Mouse (Mus musculus): Measurements from ENCODE around the gene Bmp2k. TPM values are rescaled to one million over a fixed set of nuclear protein-coding genes. Genes with fewer than 3 reads are reported as not detected.
A peak's percentile ranks its signal among the peaks of the same experiment; 100 is the strongest.

Gene Bmp2k
- polyA plus RNA-seq, 1 experiment from 2014 or later: 13.4 TPM

DNA sequence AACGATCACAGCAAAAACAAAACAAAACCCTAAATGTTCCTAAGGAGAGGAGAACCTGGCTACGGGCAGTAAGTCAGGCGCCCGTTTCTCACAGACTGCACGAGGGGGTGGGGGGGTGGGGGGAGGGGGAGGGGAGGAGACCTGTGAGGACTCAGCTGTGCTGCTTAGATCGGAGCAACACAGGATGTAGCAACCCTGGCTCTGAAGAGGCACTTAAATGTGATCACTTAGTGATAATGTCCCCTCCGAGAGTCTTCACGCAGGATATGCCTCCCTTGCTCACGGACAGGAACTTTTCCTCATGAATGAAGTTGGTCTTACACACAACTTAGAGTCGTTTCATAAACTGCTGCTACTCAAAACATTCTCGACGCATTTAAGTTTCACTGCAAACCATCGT is 97.8 kb downstream of the Bmp2k start:
- Histone ChIP-seq H3K27me3 (no peaks in the 10 kb centered on the region), H3K36me3 (peaks cover 11% of the 10 kb centered on the region), H3K9me3 (no peaks in the 10 kb centered on the region), H3K27ac (no peak overlapping the region), H3K4me2 (no peak overlapping the region), H3K4me1 (no peaks in the 10 kb centered on the region), H3K4me3 (no peak overlapping the region), H3K9ac (no peak overlapping the region)
- 51% methylated on average over 13 of the region's 13 CpGs for WGBS
- ATAC-seq (ENCODE audit: insufficient number of reproducible peaks, low FRiP score, low TSS enrichment, low read depth): no peak

DNA sequence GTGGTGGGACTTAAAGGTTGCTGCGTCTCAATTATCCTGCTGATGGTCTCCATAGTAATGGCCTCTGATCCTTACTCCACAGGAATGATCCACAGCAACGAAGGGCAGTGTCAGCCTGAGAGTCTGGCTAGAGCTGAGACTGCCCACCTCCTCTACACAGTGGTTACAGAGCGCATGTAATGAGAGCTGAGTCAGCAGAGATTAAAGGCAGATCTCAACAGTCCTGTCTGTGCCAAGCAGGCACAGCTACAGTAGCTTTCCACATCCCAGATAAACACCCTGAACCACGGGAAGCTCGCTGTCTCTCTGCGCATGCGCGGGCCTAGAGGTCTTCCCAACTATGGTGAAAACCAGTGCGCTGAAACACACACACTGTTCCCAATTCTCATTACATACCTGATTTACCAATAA is 100.1 kb downstream of the Bmp2k start:
- H3K36me3 ChIP-seq: peaks cover 12% of the 10 kb centered on the region
- no peaks in the 10 kb centered on the region for H3K4me1 ChIP-seq
- 68% methylated on average over 9 of the region's 9 CpGs for WGBS
- H3K9me3 ChIP-seq: no peaks in the 10 kb centered on the region
- no peak overlapping the region for H3K4me2 ChIP-seq
- no peaks in the 10 kb centered on the region for H3K27me3 ChIP-seq
- H3K27ac ChIP-seq: no peak overlapping the region
- no peak overlapping the region for H3K4me3 ChIP-seq
- no peak overlapping the region for H3K9ac ChIP-seq
- ATAC-seq (ENCODE audit: insufficient number of reproducible peaks, low FRiP score, low TSS enrichment, low read depth): no peak

DNA sequence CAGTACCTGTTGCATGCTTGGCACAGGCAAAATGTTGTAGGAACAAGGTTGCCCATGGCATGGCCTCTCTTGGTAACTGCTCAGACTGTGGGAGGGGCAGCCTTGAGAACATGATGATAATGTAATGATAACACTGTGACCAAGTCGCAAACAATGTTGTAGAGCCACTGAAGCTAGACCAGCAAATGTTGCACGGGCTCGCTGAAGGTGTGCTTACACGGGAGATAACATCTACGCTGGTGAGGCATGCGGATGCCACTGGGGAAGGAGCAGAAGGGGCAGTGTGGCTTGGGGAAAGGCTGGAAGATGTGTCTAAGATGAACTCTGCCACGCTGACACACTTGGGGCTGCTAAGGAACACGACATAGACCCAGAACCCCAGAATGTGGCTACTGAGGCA is 102.5 kb downstream of the Bmp2k start:
- Histone ChIP-seq H3K4me3 (no peak overlapping the region), H3K36me3 (peaks cover 14% of the 10 kb centered on the region), H3K4me2 (no peak overlapping the region), H3K9me3 (no peaks in the 10 kb centered on the region), H3K27me3 (no peaks in the 10 kb centered on the region), H3K9ac (no peak overlapping the region), H3K4me1 (no peaks in the 10 kb centered on the region), H3K27ac (no peak overlapping the region)
- no peak for ATAC-seq (ENCODE audit: insufficient number of reproducible peaks, low FRiP score, low TSS enrichment, low read depth)
- WGBS: 84% methylated on average over 8 of the region's 8 CpGs

DNA sequence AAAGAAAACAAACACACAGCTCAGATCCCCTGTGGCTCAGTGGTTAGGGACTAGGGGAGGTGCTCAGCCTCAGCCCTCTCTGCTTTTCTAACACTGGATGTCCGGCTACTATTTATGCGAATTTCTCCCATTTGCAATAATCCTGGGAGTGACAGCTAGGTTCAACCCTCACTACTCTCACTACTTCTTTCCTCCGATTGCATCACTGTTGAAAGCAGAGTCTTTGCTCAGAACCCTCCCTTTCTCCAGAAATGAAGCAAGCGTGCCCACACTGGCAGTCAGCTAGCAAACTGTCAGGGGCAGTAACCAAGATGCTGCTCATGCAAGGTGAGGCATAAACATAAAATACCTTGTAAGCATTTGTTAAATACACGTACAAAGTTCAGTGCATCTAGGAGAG is 110.8 kb downstream of the Bmp2k start:
- no peak overlapping the region for H3K4me3 ChIP-seq
- 0 out of 2 replicates have a peak, but pooled peaks cover 3% of the 10 kb centered on the region for H3K36me3 ChIP-seq
- no peaks in the 10 kb centered on the region for H3K9me3 ChIP-seq
- peaks cover 12% of the 10 kb centered on the region for H3K4me1 ChIP-seq
- no peak overlapping the region for H3K4me2 ChIP-seq
- ATAC-seq (ENCODE audit: insufficient number of reproducible peaks, low FRiP score, low TSS enrichment, low read depth): no peak
- no peaks in the 10 kb centered on the region for H3K27me3 ChIP-seq
- H3K27ac ChIP-seq: no peak overlapping the region
- WGBS: 86% methylated on average over 5 of the region's 5 CpGs
- no peak overlapping the region for H3K9ac ChIP-seq

DNA sequence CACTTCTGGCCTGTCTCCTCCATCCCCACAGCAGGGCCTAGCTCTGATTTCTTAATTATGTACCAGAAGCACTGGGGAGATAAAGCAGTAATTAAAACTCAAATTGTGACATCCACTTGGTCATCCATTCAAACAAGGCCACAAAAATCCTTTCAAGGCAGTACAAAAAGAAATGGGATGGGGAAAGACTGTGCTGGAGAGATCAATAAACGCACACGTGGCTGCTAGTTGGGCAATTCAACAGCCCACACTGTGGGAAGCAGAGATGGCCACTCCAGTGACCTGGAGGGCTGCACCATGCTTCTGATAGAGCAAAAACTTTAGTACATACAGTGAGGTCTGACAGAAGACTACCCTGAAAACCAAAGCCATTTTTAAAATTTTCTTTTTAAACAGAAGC is 112.6 kb downstream of the Bmp2k start:
- H3K9me3 ChIP-seq: no peaks in the 10 kb centered on the region
- no peak overlapping the region for H3K27ac ChIP-seq
- no peaks in the 10 kb centered on the region for H3K27me3 ChIP-seq
- no peak for ATAC-seq (ENCODE audit: insufficient number of reproducible peaks, low FRiP score, low TSS enrichment, low read depth)
- H3K4me3 ChIP-seq: no peak overlapping the region
- peaks cover 12% of the 10 kb centered on the region for H3K4me1 ChIP-seq
- H3K9ac ChIP-seq: no peak overlapping the region
- peak overlapping the region; percentile 72; the same call in 1 of the 2 replicates for H3K4me2 ChIP-seq
- WGBS: 26% methylated on average over 2 of the region's 2 CpGs
- 0 out of 2 replicates have a peak, but pooled peaks cover under 1% of the 10 kb centered on the region for H3K36me3 ChIP-seq

DNA sequence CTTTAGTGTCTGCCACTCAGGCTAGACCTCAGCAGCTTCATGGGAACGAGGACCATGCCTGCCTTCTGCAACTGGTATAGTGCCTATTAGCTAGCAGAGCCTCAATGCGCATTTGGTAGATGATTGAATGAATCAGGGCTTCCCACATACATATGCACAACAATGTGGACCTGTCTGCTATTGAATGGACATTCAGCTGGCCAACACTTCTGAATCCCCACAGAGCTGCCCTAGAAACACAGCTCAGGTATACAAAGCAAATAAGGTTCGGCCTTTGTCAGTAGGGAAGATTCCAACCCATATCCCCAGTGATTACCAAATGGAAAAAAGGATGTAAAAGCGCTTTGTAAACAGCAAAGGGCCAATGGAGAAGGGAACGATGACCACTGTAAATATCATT is 113.2 kb downstream of the Bmp2k start:
- Histone ChIP-seq H3K4me2 (peak overlapping the region; percentile 72), H3K4me3 (peak overlapping the region; percentile 74), H3K4me1 (peaks cover 12% of the 10 kb centered on the region), H3K9me3 (no peaks in the 10 kb centered on the region), H3K27me3 (no peaks in the 10 kb centered on the region), H3K27ac (no peak overlapping the region), H3K9ac (peak overlapping the region; percentile 51), H3K36me3 (no peaks in the 10 kb centered on the region)
- 20% methylated on average over 5 of the region's 5 CpGs for WGBS
- ATAC-seq (ENCODE audit: insufficient number of reproducible peaks, low FRiP score, low TSS enrichment, low read depth): no peak

DNA sequence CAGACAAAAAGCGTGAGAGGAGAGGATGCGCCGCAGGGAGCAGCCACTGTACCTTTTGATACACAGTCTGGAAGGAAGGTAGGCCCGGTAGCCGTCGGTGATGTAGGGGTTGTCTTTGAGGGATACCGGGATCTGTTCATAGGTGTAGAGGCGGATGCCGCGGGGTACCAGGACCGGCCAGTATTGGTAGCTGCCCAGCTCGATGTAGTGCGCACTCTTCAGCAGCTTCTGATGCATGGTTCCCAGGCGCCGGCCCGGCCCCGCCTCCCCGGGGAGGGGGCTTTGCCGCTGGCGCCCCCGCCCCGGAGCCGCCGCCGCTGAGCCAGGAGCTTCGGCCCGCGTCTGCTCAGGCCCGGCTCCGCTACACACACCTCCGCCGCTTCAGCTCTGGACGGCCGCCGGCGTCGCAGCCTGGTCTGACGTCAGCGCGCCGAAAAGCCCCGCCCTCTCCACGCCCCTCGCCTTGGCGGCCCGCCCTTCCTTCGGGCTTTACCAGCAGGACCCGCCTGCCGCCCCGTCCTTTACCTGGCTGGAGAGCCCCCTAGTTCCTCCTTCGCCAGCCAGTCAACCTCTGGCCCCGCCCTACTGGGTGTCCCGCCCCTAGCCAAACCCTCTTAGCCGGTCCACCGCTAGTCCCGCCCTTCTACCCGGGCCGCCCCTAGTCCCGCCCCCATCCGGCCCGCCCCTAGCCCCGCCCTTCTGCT is 113.9 kb downstream of the Bmp2k start, which contains the start of gene Paqr3:
Paqr3 (minus strand) TSS at position 390 of the 704 bp plus-strand sequence.
- Histone ChIP-seq H3K4me1 (peaks cover 12% of the 10 kb centered on the region), H3K9me3 (no peaks in the 10 kb centered on the region), H3K27ac (peak within 1 kb of the TSS; percentile 63), H3K4me3 (peak within 1 kb of the TSS; percentile 74), H3K27me3 (no peaks in the 10 kb centered on the region), H3K9ac (peak within 1 kb of the TSS; percentile 51), H3K4me2 (peak within 1 kb of the TSS; percentile 72), H3K36me3 (no peaks in the 10 kb centered on the region)
- WGBS: under 1% methylated on average over 57 of the region's 62 CpGs
- ATAC-seq (ENCODE audit: insufficient number of reproducible peaks, low FRiP score, low TSS enrichment, low read depth): peak; percentile 98

DNA sequence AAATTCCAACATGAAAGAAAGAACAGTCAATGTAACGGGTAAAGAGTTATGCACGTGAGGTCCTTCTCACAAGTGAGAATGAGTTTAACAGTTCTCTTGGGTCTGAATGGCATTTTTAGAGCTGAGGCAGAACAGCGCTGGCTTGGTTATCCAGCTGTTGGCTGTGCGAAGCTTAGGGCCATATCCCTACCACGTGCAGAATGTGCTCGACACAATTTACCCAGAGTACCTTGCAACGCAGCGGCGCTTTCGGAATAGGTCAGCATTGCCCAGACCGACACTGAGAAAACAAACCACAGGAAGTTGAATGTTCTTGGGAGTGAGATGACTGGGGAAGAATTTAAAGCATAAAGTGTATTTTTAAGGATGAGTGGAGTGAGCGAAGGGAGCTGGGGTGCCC is 127.5 kb downstream of the Bmp2k start:
- Histone ChIP-seq H3K36me3 (no peaks in the 10 kb centered on the region), H3K27me3 (peaks cover 6% of the 10 kb centered on the region; the same call in 1 of the 2 replicates), H3K4me3 (no peak overlapping the region), H3K4me1 (no peaks in the 10 kb centered on the region), H3K27ac (no peak overlapping the region), H3K9ac (no peak overlapping the region), H3K9me3 (no peaks in the 10 kb centered on the region), H3K4me2 (no peak overlapping the region)
- 56% methylated on average over 12 of the region's 12 CpGs for WGBS
- no peak for ATAC-seq (ENCODE audit: insufficient number of reproducible peaks, low FRiP score, low TSS enrichment, low read depth)

DNA sequence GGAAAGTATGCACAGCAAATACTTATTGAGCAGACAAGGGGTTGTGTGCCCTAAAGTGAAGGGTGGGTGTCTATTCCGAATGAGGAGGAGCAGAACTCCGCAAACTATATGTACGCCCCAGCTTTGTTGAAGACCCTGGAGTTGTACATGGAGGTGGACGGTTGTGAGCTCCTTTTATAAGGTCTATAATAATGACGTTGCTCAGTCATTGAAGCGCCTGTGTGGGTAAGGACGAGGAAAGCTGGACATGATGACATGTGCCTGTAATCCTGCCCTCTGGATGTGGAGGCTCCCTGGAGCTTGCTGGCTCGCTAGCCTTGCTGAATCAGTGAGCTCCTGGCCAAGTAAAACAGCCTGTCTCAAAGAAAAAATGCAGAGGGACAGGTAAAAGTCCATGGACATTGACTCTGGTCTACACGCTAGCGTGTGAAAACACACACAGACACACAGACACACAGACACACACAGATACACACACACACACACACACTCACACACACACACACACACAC is 128.0 kb downstream of the Bmp2k start:
- ATAC-seq (ENCODE audit: insufficient number of reproducible peaks, low FRiP score, low TSS enrichment, low read depth): no peak
- Histone ChIP-seq H3K4me1 (no peaks in the 10 kb centered on the region), H3K27me3 (peaks cover 6% of the 10 kb centered on the region; the same call in 1 of the 2 replicates), H3K27ac (no peak overlapping the region), H3K4me3 (no peak overlapping the region), H3K4me2 (no peak overlapping the region), H3K36me3 (no peaks in the 10 kb centered on the region), H3K9me3 (no peaks in the 10 kb centered on the region), H3K9ac (no peak overlapping the region)
- 60% methylated on average over 10 of the region's 10 CpGs for WGBS

DNA sequence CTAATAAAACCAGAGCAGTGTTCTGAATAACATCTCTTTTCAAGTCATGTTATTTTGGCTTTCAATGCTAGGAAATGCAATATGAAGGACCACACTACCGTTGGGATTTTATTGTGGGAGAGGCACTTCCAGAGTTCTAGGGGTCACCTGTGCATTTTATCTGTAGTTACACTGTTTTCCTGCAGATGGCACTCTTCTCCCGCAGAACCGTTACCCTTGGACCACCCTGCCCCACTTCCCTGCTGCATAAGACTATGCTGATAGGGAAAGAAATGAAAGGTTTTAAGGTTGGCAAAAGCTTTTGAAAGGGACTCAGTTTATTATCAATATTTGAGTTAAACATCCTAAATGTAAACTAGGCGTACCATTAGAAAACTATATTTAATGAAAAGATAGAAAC is 128.5 kb downstream of the Bmp2k start:
- 19% methylated on average over 4 of the region's 4 CpGs for WGBS
- H3K27ac ChIP-seq: no peak overlapping the region
- no peaks in the 10 kb centered on the region for H3K9me3 ChIP-seq
- H3K27me3 ChIP-seq: peaks cover 6% of the 10 kb centered on the region; the same call in 1 of the 2 replicates
- no peak overlapping the region for H3K4me3 ChIP-seq
- H3K9ac ChIP-seq: no peak overlapping the region
- no peak overlapping the region for H3K4me2 ChIP-seq
- no peaks in the 10 kb centered on the region for H3K36me3 ChIP-seq
- ATAC-seq (ENCODE audit: insufficient number of reproducible peaks, low FRiP score, low TSS enrichment, low read depth): no peak
- H3K4me1 ChIP-seq: no peaks in the 10 kb centered on the region

DNA sequence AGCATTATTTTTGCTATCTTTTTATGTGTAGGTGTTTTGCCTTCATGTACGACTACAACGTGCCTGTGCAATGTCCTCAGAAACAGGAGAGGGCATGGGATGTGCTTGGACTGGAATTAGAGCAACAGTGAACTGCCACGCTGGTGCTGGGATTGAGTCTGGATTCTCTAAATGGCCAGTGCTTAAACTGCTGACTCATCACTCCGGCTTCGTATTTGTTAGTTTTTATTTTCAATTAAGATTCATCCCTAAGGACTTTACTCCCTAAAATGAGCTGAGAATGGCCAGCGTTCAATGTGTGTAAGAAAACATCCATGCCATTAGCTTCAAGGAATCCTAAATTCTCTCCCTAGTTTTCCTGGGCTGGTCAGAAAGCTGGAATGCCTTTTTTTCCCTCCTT is 129.8 kb downstream of the Bmp2k start:
- no peaks in the 10 kb centered on the region for H3K9me3 ChIP-seq
- H3K27ac ChIP-seq: no peak overlapping the region
- WGBS: 72% methylated on average over 6 of the region's 6 CpGs
- H3K4me2 ChIP-seq: no peak overlapping the region
- H3K4me3 ChIP-seq: no peak overlapping the region
- ATAC-seq (ENCODE audit: insufficient number of reproducible peaks, low FRiP score, low TSS enrichment, low read depth): no peak
- H3K36me3 ChIP-seq: no peaks in the 10 kb centered on the region
- no peaks in the 10 kb centered on the region for H3K4me1 ChIP-seq
- peaks cover 6% of the 10 kb centered on the region; the same call in 1 of the 2 replicates for H3K27me3 ChIP-seq
- H3K9ac ChIP-seq: no peak overlapping the region
